Mouse (Mus musculus) gastrocnemius, adult 18-20 months (tissue): ENCODE measurements at regions not wholly inside any gene's neighbourhood (a gene's known extent, or its start where the extent isn't known, plus 50 kb on each side); places are given as distances from the start of the nearest gene placed in this dataset.

Source experiments
- DNase-seq: peaks from one replicate; pipeline ENCODE4 v3.0.0; 2021; ENCODE audit warnings: low spot score

DNA sequence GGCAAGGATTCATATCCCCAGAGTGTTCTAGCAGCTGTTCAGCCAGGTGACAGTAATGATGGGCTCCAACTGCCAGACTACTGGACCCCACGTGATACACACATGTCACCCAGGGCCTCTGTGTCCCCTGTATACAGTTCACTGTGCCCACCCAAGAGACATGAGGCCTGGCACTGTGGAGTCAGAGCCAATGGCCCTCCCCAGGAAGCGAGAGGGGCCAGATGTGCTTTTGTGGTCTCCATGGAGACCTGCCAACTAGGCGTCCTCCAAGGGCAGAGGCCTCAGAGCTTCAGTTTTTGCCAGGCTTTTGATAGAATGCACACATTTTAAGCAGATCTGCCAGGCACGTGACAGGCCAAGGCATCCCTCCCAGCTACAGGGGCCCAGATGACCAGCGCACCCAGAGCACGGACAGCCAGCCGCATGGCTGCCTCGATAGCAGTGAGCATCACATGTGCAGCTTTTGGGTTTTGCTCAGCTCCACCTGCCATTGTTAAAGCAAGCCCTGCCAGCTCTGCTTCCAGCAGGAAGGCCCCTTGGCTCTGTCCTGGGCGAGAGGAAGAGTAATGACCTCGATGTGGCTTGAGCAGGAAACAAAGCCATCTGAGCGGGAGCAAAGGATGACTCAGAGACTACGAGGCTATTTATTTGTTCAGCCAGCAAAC lies 198.1 kb upstream of the Sulf2 start:
- DNase-seq: peak; percentile 46

DNA sequence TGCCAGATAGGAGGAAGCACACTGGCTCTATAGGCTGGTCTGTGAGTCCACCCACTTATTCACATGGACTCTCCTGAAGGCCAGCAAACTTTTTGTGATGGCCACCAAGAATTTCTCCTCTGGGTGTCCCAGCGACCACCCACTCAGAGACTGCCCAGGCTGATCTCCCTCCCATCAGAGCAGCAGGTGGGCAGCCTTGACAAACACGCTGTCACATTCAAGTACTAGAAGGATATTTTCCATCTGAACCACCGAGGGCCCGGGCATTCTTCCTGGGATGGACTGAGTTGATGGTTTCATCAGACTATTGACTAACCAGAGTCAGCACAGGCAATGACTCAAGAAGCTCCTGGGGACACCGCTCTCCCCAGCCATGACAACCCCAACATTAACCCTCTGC lies 196.5 kb upstream of the Sulf2 start:
- DNase-seq: no peak

DNA sequence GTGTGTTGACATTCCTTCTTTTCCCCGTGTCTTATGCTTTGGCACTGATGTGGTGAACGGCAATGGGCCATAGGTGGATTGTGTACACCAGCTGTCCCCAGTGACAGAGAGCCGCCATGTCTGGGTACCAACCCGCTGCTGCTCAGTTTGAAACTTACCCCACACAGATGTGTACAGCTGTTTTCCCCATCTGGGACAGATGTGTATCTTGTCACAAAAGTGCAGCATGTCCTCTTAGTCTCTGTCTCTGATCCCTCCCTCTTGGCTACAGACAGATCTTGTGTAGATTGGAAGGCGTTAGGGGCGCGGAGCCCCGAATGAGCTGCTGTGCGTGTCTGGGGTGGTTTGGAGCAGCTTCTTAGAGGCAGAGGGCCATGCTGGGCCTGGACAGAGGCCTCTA lies 196.1 kb upstream of the Sulf2 start:
- DNase-seq: no peak

DNA sequence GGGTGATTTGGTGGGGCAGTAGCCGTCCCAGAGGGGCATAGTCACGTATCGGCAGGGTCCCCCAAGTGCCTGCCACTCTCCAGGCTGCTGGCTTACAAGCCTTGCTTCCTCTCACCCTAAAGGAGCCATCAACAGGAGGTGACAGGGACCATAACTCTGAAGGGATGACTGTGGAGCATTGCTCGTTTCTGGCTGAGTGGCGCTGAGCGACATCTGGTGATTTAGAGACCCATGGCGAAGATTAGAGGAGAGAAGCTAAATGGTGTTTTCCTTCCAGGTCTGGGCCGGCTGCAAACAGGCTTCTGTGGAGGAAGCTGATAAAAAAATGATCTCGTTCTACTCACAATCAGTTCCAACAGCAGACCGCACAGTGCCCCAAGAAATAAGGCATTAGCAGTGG lies 193.2 kb upstream of the Sulf2 start:
- no peak for DNase-seq

DNA sequence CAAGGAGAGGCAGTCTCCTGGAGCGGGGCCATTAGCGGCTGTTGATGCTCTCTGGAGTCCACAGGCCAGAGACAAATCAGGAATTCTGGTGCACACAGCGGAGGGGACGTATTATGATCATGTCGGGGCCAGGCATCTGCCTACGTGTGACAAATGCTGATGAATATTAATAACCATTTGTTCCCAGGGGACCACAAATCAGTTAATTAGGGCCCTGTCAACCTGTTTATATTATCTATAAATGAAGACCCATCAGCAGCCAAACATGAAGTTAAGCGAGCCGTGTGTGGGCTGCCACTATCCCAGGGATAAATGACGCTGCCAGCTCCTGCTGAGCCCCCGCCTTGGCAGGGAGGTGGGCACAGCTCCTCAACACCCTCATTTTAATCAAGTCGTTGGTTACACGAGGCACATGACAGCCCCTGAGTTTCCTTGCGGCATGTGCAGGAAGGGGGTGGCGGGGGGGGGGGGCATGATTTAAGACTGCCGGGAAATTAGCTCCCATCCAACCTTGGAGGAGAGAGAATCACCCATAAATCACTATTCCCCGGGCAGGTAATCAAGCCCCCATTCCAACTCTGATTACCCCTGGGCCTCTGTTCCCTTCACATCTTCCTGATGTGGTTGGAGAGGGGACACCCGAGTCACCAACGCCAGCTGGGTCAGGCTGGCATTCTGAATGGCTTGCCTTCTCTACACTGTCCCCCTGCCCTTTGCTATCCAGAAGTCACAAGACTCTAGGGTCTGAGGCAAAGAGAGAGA lies 191.1 kb upstream of the Sulf2 start:
- no peak for DNase-seq

DNA sequence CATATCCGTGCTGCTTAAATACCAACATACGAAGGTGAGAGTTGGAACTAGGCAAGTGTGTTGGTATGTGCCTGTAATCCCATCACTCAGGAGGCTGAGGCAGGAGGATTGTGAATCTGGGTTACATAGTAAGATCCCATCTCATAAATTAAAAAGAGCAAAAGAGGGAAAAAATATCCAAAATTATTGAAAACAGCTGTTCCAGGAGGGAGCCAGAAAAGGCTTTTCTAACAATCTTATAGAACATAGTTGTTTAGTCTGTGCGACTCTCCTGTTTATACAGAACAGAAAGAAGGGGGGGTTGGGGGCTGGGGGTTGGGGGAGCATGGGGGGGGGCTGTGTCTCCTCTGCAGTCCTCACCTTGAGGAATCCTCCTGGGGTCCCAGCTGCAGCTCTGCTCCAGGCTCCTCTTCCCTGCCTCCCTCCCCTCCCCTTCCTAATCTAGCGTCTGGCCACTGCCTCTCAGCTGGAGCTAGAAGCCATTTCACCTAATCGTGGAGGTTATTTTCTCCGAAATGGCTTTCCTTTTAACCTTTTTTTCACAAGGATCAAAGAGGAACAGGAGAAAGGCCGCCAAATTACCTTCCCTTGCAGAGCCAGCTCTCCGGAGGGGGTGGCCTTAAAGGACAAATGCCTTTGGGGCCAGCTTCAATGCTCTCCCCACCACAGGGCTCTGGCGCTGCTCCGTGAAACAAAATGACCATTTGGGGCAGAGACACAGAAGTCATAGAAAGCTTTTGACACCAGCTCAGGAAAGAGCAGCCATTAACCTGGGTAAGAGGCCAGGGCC lies 188.3 kb upstream of the Sulf2 start:
- DNase-seq: no peak

DNA sequence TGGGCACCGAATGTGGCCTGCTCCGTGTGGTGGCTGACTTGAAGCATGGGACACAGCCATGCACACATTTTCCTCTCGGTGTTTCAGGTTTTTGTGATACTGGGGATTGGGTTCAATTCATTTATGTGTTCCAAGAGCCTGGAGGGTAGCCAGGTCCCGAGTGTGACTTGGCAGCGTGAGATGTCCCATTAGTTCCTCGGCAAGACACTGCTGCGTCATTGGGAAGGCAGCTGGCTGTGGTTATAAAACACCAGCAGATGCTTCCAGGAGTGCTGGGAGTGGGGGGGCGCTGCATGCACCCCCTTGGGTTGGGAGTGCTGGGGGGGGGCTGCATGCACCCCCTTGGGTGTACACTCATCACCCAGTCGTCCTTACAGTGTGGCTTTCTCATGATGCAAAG lies 186.9 kb upstream of the Sulf2 start:
- DNase-seq: peak; percentile 83

DNA sequence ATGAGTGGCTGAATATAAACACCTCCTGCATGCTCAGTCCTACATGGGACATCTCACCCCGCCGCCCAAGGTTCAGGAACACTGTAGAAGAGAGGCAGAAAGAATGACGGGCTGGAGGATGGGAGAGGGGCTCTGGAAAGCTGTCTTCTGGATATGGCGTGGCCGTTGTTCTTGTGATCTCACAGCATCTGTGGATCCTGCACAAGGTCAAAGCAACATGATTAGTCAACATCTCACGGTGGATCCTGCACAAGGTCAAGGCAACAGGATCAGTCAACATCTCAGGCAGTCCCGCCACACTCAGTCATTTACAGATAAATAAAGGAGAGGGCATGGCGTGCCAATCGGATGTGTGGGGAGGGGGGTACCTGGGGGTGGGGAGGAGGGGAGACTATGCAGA lies 184.7 kb upstream of the Sulf2 start:
- DNase-seq: no peak

DNA sequence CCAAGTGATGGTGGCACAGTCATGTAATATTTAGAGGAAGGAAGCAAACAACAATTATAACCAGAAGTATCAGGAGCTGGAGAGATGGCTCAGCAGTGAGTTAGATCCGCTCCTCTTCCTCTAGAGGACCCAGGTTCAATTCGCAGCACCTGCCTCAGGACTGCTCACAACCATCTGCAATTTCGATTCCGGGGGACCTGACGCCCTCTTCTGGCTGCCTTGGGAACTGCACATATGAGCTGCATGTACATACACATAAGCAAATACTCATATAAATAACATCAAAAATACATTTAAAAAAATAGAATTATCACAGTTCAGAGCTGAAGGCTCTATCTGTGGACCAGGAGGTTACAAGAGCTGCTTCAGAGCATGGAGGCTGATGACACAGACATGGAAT lies 184.0 kb upstream of the Sulf2 start:
- DNase-seq: no peak

DNA sequence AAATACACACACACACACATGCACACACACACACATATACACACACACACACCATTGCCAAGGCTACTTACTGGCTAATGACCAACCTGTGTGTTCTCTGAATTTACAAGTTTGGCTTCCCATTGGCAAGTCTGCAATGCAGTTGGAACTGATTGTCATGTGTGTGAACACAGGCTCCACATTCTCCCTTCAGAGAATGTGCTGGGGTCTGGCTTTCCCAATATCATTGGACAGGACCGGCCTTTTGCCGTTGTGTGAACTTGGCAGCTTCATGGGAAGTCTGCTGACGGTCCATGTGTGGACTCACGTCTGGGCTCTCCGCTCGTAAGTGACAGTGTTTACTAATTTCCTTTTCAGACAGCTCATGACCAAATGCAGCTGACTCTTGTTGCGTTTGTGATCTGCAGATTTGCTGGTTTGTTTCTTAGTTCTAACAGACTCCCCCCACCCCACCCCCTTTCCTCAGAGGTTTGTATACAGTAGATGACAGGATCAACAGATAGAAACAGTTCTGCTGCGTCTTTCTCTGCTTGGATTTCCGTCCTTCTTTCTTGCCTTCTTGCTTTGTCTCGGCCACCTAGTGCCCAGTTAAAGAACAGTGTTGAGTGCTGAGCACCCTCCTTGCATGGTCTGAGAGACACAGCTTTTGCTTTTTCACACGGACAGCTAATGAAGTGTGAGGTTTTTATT lies 183.1 kb upstream of the Sulf2 start:
- no peak for DNase-seq

DNA sequence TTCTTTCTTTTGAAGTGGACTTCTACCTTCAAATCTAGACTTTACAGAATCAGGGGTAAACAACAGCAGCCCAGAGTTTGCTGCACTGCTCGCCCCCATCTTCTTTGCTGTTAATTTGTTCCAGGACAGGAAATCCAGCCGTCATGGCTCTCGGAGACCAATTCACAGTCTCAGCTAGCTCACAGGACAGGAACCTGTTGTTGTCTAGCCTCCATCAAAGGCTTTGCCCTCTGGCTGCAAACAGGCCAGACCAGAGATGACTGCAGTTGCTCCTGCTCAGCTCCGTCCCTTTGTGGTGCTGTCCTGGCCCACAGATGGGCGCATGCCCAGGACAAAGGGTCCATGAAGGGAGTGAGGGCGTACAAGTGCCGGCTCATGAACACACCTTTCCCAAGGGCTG lies 182.2 kb upstream of the Sulf2 start:
- no peak for DNase-seq

DNA sequence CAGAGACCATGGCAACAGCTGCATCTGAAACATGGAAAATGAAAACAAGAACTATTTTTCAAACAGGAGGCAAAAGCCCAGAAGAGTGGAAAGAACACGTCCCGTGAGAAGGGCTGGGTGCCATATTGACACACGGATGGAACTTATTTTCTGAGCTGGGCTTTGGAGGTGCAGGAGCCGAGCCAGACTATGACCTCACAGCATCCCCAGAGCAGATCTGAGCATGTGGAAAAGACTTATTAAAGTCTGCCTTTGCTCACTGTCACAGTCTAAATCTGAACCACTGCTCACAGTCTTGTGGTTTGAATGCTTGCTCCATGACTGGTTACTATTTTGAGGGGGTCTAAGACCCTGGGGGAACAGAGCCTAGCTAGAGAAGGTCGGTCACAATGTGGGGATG lies 180.2 kb upstream of the Sulf2 start:
- DNase-seq: peak; percentile 82

DNA sequence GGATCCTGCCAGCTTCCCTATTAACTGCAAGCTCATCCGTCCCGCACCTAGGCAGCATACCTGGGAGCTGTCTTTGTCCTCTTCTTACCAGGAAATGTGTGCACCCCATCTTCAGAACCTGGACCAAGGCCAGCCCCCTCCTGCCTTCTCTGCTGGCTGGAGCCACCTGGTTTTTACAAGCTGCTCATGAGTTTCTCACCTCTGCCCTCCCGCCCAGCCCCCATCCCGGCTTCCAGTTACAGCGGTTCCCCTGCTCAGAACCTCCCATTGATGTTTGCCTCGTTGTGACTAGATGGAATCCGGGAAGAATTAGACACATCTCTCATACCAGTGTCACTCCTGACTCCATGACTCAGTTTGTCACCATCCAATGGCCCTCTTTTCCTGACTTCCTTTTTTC lies 179.1 kb upstream of the Sulf2 start:
- DNase-seq: no peak

DNA sequence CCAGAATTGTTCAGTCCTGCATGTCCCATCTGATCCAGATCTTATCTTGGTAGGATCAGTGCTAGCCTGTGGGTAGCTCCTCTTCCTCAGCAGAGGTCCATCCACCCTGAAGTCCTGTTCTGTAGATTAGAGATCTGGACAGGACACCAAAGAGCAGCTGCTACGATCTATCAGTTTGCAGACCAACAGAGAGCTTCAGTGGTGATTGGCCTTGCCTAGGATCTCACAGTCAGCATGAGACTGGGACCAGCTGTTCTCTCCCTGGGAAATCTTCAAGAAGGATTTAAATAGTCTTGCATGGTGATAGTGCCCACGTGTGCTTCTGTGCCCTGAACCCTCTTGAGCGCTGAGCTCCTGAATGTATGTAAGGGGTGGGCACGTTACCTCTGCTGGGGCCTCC lies 178.4 kb upstream of the Sulf2 start:
- no peak for DNase-seq

DNA sequence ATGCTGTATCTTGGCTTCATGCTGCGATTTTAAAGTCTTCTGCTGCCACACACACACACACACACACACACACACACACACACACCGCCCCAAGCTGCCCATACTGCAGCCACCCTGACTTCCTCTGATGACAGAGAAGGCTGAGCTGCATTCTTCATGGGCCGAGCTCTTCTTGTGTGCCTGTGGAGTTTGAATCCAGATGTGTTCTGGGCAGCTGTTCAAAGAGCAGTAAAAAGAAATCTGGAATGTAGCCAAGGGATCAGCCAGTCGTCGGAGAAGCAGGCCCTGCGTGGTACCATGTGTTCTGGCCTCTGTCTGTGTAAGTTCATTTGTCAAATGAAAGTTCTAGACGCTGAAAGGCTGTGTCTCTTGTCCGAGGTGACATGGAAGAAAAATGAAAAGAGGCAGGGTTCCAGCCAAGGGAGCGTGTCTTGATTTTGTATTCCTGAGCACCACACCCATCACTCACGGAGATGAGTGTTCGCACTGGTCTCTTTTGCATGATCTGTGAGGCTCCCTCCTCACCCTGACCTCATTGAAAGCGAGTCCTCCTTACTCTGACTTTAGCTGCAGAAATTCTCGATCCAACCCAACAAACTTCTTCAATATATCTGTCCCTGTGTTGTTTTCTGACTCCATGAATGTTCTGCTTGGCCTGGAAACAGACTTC lies 177.4 kb upstream of the Sulf2 start:
- DNase-seq: peak; percentile 28

DNA sequence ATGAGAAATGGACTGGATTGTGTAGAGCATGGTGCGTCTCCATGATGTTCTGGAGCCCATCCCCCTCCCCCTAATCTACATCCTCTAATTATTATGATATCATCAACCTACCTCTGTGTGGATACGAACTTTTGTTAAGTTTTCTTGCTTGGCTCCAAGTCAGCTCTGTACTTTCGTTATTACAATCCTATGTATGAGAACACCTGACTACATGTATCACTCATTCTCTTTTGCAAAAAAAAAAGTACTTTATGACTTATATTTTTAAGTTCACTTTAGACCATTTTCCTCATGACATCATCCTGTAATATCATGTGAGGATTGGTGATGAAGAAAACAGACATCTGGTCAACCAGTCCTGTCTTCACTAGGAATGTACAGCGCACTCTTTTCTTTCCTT lies 175.7 kb upstream of the Sulf2 start:
- DNase-seq: no peak

DNA sequence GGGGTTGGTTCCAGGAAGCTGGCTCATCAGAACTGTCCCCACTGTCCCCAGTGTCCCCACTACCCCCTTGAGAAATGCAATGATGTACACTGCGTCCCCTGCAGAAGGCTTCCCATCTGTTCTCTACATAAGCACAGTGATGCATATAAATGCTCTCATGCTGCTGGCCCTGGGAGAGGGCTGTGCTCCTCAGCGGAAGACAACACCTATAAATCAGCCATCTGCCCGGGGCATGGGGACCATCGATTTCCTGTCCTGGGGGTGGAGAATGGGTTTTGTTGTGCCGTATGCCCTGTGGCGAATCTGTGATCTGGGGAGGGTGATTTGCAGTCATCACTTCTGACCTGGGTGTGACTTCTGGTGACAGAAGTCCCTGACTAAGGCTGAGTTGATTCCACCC lies 174.9 kb upstream of the Sulf2 start:
- DNase-seq: no peak

DNA sequence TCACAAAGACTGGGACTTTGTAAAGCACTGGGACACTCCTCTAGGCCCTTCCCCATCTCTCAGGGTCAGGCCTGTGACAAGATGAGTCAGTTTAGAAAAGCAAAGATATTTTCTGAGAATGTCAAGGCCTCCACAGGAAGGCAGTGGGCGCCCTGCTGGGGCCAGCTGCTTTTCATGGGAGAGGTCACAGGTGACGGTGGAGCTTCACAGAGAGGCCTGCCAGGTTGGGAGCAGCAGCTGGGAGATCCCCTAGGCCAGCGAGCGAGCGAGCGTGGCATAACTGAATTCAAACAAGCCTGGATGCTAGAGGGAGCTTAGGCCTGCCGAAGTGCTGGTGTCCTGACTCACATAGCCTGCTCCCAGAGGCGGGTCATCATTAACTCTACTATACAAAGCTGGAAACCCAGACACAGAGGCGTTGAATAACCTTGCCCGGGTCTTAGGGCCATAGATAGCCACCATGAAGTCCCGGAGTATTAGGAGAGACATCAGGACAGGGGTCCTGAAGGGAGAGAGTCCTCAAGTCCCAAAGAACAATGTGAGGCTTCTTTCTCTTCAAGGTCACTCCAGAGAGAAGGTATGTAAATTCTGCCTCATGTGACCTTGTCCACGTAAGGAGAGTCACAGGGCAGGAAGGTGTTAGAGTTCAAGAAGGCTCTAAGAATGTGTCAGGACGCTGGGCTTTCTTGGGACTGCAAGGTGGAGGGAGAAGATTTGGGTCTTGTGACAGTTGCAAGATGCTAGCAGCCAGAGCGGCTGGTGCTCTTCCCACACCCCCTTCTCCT lies 174.3 kb upstream of the Sulf2 start:
- no peak for DNase-seq

DNA sequence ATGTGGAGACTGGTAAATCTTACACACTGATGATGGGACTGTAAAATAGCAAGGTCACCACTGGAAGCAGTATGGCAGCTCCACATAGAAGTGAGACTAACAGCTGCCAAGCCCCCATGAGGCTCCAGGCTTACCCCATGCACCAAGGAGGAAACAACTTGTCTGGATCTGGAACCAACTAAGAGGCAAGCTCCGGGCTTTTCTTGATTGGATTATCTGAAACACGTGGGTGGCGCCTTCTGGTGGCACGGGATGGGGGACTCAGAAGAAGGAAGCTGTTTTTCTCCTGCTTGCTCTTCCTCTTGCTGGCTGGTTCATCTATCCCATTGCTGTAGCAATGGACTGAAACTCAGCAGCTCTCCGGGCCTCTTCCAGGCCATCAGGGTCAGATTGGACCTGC lies 171.5 kb upstream of the Sulf2 start:
- no peak for DNase-seq

DNA sequence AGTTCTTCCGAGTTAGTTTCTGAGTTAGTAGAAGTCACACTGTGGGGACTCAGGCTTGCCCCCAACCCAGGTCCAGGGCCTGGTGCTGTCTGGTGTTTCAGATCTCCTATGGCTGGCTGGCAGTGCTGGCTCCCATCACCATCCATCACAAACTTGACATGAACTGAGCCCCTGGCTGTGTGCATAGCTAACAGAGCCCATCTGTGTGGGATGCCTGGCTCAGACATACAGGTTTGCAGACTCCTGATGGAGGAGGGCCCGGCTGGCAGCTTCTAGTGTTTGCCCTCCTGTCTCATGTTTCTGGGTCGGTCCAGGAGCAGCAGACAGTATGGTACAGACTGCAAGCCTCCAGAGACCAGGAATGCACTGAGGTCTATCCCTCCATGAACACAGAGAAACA lies 169.5 kb upstream of the Sulf2 start:
- no peak for DNase-seq

DNA sequence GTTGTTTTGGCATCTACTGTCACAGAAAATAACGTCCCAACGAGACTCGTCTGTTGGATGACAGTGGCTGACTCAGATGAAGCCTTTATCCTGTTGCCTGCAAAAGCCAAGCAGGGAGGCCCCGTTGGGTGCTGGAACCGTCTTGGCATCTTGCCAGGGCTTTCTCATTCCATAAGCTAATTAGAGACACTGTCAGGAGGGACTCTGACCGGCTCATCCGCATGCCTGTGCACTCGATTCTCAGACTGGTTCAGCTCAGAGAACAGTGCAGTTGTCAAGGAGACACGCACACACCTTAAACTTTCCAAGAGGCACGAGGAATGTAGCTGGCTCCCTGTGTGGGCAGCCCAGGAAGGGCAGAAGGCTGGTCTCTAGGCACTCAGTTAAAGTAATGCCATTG lies 169.0 kb upstream of the Sulf2 start:
- DNase-seq: no peak
